Mouse (Mus musculus): ENCODE measurements around the gene Ptrh1. TPM values are rescaled to one million over a fixed set of nuclear protein-coding genes. Genes with fewer than 3 reads are reported as not detected.

Ptrh1 gene
- total RNA-seq (2018; cell fraction: chromatin; rRNA removed) = 10 to 100 TPM in 13 of 26 experiments, 1 to 10 TPM in 13; 3.8 to 28.8 (median 10.1) TPM
- 10 to 100 TPM in 13 of 26 experiments, 1 to 10 TPM in 13; 4.1 to 16.5 (median 9.8) TPM for total RNA-seq (2018; cell fraction: cytosol; rRNA removed)
- total RNA-seq (2018; cell fraction: nucleus; rRNA removed) = 10 to 100 TPM in 6 of 26 experiments, 1 to 10 TPM in 20; 2.9 to 19.9 (median 7.8) TPM
- 8.1 to 11.9 TPM (median 9.0 TPM) in 3 replicates for polyA plus RNA-seq (2018)

DNA sequence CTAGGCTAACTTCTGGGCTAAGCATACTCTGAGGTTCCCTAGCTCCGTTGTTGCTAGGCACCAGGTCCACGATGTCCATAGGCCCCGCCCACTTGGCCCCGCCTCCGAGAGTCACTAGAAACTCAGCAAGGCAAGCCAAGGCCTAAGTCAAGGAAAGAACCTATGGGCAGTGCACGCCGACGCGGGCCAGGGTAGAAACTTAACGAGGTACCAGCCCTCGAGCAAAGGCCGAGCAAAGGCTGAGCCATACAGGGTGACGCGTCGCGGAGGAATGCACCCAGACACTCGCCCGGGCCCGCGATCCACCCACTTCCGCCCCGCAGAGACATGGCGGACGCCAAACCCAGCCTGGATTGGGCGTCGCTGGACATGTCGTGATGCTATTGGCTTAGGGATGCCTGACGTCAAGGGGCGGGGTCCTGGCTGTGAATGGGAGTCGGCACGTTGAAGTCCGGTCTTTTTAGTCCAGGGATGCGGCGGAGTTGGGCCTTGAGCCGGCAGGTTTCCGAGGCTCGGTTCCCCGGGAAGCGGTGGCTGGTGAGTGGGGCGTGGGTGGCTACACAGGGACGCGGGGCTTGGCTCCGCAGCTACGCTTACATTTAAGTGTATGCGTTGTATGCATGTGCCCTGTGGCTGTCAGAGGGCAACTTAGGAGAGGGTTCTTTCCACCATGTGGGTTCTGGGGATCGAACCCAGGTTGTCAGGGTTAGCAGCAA is at the start of gene Ptrh1, which contains the start of gene Ttc16:
Gene Ptrh1 (plus strand): TSS at position 428 of the 716 bp plus-strand sequence.
Gene Ttc16 (minus strand): TSS at position 275 of the 716 bp plus-strand sequence.
- under 1% methylated on average over 46 of the region's 46 CpGs for WGBS (ENCODE audit: missing documents)

DNA sequence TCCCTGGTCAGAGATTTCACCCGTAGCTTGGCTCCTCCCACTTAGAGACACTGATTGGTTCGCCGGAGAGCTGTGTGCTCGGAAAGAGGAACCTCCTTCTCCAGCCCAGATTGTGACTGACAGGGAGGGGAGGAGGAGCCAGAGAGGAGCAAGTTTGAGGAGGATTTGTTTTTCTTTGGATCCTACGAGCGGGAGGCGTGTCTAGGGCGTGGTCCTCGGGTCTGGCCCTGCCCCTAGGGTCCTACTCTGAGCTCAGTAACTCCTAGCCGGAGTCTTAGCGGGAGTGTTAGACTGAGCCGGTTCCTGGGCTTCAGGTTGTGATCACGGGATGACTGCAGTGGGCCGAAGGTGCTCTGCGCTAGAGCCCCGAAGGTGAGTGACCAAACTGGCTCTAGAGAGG is 48.2 kb upstream of the Ptrh1 start:
- H3K27ac ChIP-seq = peak overlapping the region; percentile 10; the same call in 1 of the 2 replicates
- peak overlapping the region; percentile 24 for H3K4me3 ChIP-seq (ENCODE audit: inconsistent target)
- peaks cover 51% of the 10 kb centered on the region for H3K79me2 ChIP-seq (ENCODE audit: inconsistent target)
- WGBS (ENCODE audit: missing documents) = 9% methylated on average over 16 of the region's 16 CpGs
- H3K36me3 ChIP-seq (ENCODE audit: inconsistent target) = peaks cover 9% of the 10 kb centered on the region; the same call in 1 of the 2 replicates

More for the DNA sequence above, at the start of gene Ptrh1, which contains the start of gene Ttc16:
- no peaks in the 10 kb centered on the region for H3K79me2 ChIP-seq (ENCODE audit: inconsistent target)
- H3K27ac ChIP-seq = peak within 1 kb of the TSS; percentile 28; the same call in 1 of the 2 replicates
- no peaks in the 10 kb centered on the region for H3K36me3 ChIP-seq (ENCODE audit: inconsistent target)
- H3K4me3 ChIP-seq (ENCODE audit: inconsistent target) = peak within 1 kb of the TSS; percentile 45

- no peak overlapping the region for H3K4me3 ChIP-seq (ENCODE audit: inconsistent target)
- H3K27ac ChIP-seq = no peak overlapping the region
- H3K36me3 ChIP-seq (ENCODE audit: inconsistent target) = peaks cover 9% of the 10 kb centered on the region; the same call in 1 of the 2 replicates
- 72% methylated on average over 6 of the region's 7 CpGs for WGBS (ENCODE audit: missing documents)
- H3K79me2 ChIP-seq (ENCODE audit: inconsistent target) = peaks cover 41% of the 10 kb centered on the region
These were observed 47.1 kb upstream of the Ptrh1 start for GRCm38 (mm10) chr2:32728463-32728862.

- 95% methylated on average over 4 of the region's 4 CpGs for WGBS (ENCODE audit: missing documents)
- H3K27ac ChIP-seq = no peak overlapping the region
- H3K4me3 ChIP-seq (ENCODE audit: inconsistent target) = no peak overlapping the region
- peaks cover 9% of the 10 kb centered on the region; the same call in 1 of the 2 replicates for H3K36me3 ChIP-seq (ENCODE audit: inconsistent target)
- H3K79me2 ChIP-seq (ENCODE audit: inconsistent target) = peaks cover 30% of the 10 kb centered on the region; the same call in 1 of the 2 replicates
These were observed 46.0 kb upstream of the Ptrh1 start for GRCm38 (mm10) chr2:32729547-32729946.

- H3K36me3 ChIP-seq (ENCODE audit: inconsistent target) = no peaks in the 10 kb centered on the region
- 91% methylated on average over 11 of the region's 11 CpGs for WGBS (ENCODE audit: missing documents)
- H3K79me2 ChIP-seq (ENCODE audit: inconsistent target) = peaks cover 20% of the 10 kb centered on the region; the same call in 1 of the 2 replicates
- no peak overlapping the region for H3K4me3 ChIP-seq (ENCODE audit: inconsistent target)
- H3K27ac ChIP-seq = no peak overlapping the region
These were observed 44.7 kb upstream of the Ptrh1 start for GRCm38 (mm10) chr2:32730854-32731253.

- peaks cover 14% of the 10 kb centered on the region; the same call in 1 of the 2 replicates for H3K79me2 ChIP-seq (ENCODE audit: inconsistent target)
- WGBS (ENCODE audit: missing documents) = 98% methylated on average over 4 of the region's 4 CpGs
- no peaks in the 10 kb centered on the region for H3K36me3 ChIP-seq (ENCODE audit: inconsistent target)
- no peak overlapping the region for H3K27ac ChIP-seq
- H3K4me3 ChIP-seq (ENCODE audit: inconsistent target) = no peak overlapping the region
These were observed 43.7 kb upstream of the Ptrh1 start for GRCm38 (mm10) chr2:32731911-32732310.

GRCm38 (mm10) chr2:32732695-32733094 is 42.9 kb upstream of the Ptrh1 start:
- Histone ChIP-seq H3K79me2 (ENCODE audit: inconsistent target) (peaks cover 12% of the 10 kb centered on the region; the same call in 1 of the 2 replicates), H3K27ac (no peak overlapping the region), H3K4me3 (ENCODE audit: inconsistent target) (no peak overlapping the region), H3K36me3 (ENCODE audit: inconsistent target) (no peaks in the 10 kb centered on the region)
- WGBS (ENCODE audit: missing documents) = 86% methylated on average over 6 of the region's 6 CpGs

DNA sequence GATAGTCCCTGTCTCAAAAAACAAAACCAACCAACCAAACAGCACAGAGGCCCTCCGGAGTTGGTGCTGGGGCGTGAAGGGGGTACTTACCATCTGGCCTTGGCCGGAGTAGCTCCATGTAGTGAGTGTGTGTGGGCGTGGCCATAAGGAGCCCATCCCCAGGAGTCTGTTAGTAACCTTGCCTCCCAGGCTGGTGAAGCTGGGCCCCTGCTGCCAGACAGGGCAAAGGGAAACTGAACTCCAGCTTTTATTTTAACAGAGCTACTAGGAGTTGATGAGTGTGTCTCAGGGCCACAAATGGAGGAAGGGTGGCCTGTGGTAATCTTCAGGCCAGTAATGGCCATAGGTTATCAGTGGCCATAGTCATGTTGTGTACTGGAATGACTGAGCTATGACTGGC is 41.1 kb upstream of the Ptrh1 start:
- Histone ChIP-seq H3K79me2 (ENCODE audit: inconsistent target) (peaks cover 3% of the 10 kb centered on the region; the same call in 1 of the 2 replicates), H3K27ac (no peak overlapping the region), H3K36me3 (ENCODE audit: inconsistent target) (no peaks in the 10 kb centered on the region), H3K4me3 (ENCODE audit: inconsistent target) (no peak overlapping the region)
- WGBS (ENCODE audit: missing documents) = 90% methylated on average over 4 of the region's 4 CpGs

- Histone ChIP-seq H3K4me3 (ENCODE audit: inconsistent target) (no peak overlapping the region), H3K36me3 (ENCODE audit: inconsistent target) (no peaks in the 10 kb centered on the region), H3K79me2 (ENCODE audit: inconsistent target) (peaks cover 8% of the 10 kb centered on the region; the same call in 1 of the 2 replicates), H3K27ac (no peak overlapping the region)
- 76% methylated on average over 4 of the region's 4 CpGs for WGBS (ENCODE audit: missing documents)
These were observed 40.7 kb upstream of the Ptrh1 start for GRCm38 (mm10) chr2:32734933-32735332.

DNA sequence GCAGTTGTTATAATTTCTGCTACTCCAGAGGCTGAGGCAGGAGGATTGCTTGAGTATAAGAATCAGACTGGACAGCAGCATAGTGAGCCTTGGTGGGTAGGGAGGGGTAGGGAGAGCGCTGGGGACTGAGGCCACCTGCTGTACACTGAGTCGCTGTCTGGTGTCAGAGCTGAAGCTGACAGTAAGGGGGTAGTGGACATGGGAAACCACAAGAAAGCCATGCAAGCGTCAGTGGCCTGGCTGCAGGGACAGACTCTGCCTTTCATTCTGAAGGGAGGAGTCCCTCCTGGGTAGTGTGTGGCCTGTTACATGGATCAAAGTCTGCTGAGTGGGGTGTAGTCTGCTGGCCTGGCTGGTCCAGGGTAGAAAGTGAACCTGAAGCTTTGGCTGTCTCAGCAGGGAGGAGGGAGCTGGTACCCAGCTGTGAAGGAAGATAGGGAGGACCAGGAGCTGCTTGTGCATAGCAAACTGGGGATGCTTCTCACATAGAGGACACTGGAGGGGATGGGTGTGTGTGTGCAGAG is 39.2 kb upstream of the Ptrh1 start:
- H3K36me3 ChIP-seq (ENCODE audit: inconsistent target) = no peaks in the 10 kb centered on the region
- no peak overlapping the region for H3K4me3 ChIP-seq (ENCODE audit: inconsistent target)
- H3K27ac ChIP-seq = peak overlapping the region; percentile 73
- WGBS (ENCODE audit: missing documents) = 73% methylated on average over 3 of the region's 3 CpGs
- H3K79me2 ChIP-seq (ENCODE audit: inconsistent target) = peaks cover 17% of the 10 kb centered on the region; the same call in 1 of the 2 replicates

DNA sequence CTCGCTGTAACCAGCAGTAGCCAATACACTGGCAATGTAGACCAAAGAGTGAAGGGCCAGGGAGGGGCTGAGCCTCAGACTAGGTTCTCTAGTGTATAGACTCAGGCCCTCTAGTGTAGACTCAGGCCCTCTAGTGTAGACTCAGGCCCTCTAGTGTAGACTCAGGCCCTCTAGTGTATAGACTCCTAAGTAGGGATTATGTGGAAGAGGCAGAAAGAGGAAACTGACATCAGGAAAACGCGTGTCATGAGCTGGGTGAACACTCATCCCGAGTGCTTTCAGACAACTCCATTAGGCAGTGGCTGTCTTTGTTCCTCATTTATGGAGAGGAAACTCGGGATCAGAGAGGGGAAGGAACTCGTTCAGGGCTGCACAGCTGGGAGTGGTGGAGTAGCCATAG is 38.6 kb upstream of the Ptrh1 start:
- Histone ChIP-seq H3K27ac (peak overlapping the region; percentile 73), H3K79me2 (ENCODE audit: inconsistent target) (peaks cover 21% of the 10 kb centered on the region; the same call in 1 of the 2 replicates)
- 31% methylated on average over 6 of the region's 6 CpGs for WGBS (ENCODE audit: missing documents)

GRCm38 (mm10) chr2:32739311-32739710 is 36.3 kb upstream of the Ptrh1 start:
- 97% methylated on average over 4 of the region's 4 CpGs for WGBS (ENCODE audit: missing documents)
- Histone ChIP-seq H3K79me2 (ENCODE audit: inconsistent target) (peaks cover 21% of the 10 kb centered on the region; the same call in 1 of the 2 replicates), H3K36me3 (ENCODE audit: inconsistent target) (no peaks in the 10 kb centered on the region), H3K27ac (no peak overlapping the region), H3K4me3 (ENCODE audit: inconsistent target) (no peak overlapping the region)

More for the DNA sequence above, 38.6 kb upstream of the Ptrh1 start:
- H3K36me3 ChIP-seq (ENCODE audit: inconsistent target) = no peaks in the 10 kb centered on the region
- no peak overlapping the region for H3K4me3 ChIP-seq (ENCODE audit: inconsistent target)

DNA sequence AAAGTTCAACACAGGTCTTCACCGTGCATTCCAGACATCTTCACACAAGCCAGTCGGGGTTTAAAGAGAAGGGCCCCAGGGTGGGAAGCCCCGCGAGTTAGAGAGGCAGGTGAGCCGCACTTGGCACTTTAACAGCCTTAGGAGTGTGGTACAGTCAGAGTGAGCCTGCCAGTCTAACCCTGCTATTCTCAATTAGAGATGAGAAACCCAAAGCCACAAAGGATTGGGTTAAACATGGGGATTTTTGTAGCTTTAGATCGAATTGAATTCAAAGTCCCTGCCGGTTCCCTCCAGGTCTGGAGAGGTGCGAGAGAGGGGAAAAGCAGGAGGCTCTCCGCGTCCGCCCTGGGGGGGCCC is 34.7 kb upstream of the Ptrh1 start, which contains the start of gene 6330409D20Rik:
Gene 6330409D20Rik (minus strand): TSS at position 101 of the 357 bp plus-strand sequence.
- Histone ChIP-seq H3K79me2 (ENCODE audit: inconsistent target) (peaks cover 21% of the 10 kb centered on the region; the same call in 1 of the 2 replicates), H3K36me3 (ENCODE audit: inconsistent target) (peaks cover 8% of the 10 kb centered on the region; the same call in 1 of the 2 replicates), H3K27ac (no peak within 1 kb of the TSS), H3K4me3 (ENCODE audit: inconsistent target) (no peak within 1 kb of the TSS)
- 91% methylated on average over 8 of the region's 11 CpGs for WGBS (ENCODE audit: missing documents)

DNA sequence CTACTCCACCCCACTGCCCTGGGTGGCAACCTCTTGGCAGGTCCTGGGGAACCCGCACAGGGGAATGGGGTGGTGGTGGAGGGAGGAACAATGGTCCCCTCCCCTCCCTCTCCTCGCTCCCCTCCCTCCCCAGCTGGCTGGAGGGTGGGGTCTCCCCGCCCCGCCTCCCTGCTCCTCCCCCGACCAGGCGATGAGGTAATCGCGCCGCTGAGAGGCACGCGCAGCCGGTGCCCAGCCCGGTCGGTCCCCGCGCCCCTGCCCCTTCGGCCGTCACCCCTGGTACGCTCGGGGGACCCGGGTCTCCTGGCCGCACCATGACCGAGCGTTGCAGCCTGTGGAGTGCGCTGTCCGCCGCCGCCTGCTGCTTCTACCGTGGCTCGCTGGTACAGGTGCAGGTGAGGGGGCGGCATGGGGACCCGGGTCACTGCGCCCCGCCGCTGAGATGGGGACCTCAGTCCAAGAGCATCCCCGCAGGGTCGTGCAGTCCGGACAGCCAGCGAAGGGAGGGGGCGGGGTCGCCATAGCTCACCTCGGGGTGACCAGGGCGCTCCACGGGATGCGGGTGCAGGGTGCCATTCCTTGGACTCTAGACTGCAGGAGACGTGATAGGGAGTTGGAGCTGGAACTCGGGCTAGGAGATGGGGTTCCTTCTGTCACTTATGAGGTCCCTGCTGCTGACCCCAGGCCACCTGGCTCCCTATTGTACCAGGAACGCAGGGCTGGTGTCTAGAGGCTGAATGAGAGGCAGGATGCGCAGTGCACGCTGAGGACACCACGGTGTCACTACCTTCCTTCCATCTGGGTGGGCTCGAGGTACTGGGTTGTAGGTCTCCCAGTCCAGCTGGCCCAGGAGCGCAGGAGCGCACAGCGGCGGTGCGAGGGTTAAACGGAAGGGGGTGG is 34.1 kb upstream of the Ptrh1 start:
- H3K36me3 ChIP-seq (ENCODE audit: inconsistent target) = peaks cover 14% of the 10 kb centered on the region; the same call in 1 of the 2 replicates
- H3K4me3 ChIP-seq (ENCODE audit: inconsistent target) = no peak overlapping the region
- no peak overlapping the region for H3K27ac ChIP-seq
- H3K79me2 ChIP-seq (ENCODE audit: inconsistent target) = peaks cover 21% of the 10 kb centered on the region; the same call in 1 of the 2 replicates
- 90% methylated on average over 49 of the region's 58 CpGs for WGBS (ENCODE audit: missing documents)

Data from macrophage (primary cell).